ENCODE assay signal across 30 mouse cellular contexts in the genomic region with DNA sequence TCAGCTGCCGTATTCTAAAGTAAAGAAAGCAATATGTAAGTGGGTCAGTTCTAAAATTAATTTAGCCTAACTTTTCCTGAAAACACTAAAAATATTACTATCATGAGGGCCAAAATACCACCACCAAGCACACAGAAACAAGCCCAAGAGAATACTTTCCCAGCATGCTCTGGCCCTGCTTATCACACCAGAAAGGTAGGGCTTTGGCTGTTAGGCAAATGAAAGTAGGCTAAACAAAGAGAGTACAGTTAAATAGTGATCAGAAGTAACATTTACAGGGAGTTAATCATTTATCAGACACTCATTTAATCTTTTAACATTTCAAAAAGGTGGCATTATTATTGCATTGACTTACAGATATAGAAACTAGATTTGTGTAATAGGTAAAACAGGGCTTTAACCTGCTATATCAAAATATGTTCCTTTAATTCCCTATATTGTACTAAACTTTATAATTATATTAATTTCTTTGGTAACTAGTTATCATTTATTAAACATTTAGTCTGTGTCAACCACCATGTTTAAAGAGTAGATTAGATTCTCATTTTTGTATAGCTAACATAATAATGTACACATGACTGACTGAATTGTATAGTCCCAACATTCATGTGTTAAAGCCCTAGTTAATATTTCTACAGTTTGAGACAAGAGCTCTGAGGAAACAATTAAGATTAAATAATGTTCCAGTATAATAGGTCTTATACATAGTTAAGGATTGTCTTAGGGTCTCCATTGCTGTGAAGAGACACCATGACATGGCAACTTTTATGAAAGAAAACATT. TPM values are rescaled to one million over a fixed set of nuclear protein-coding genes. Genes with fewer than 3 reads are reported as not detected.
"Had no signal": no experiment of that assay in that cellular context is flagged by ENCODE, and none has a peak within 500 bp of the region (broad histone marks: within the 10 kb centered on the region; RNA-seq: fewer than 3 reads in every experiment).

No protein-coding gene starts in this region.

- H3K27me3 ChIP-seq: heart, embryonic 12.5 days; hindbrain, embryonic 12.5 days; limb, embryonic 12.5 days; liver, embryonic 13.5 days had no signal

- DNase-seq: gastrocnemius, adult 2 months; gastrocnemius, postnatal 10 days; gastrocnemius, postnatal 25 days; heart, adult 18-20 months; heart, postnatal 10 days; heart, postnatal 4 days; kidney, adult 11 months; kidney, adult 8-10 months; kidney, postnatal 10 days; kidney, postnatal 25 days; kidney, postnatal 4 days; liver, embryonic 13.5 days had no signal

- H3K4me2 ChIP-seq: heart, embryonic 12.5 days; hindbrain, embryonic 12.5 days; hindbrain, embryonic 14.5 days; limb, embryonic 12.5 days; liver, embryonic 11.5 days; liver, embryonic 13.5 days had no signal

- H3K9ac ChIP-seq: heart, embryonic 12.5 days; hindbrain, embryonic 12.5 days; hindbrain, embryonic 14.5 days; limb, embryonic 12.5 days; liver, embryonic 13.5 days had no signal

- H3K9me3 ChIP-seq: heart, embryonic 10.5 days; heart, embryonic 12.5 days; hindbrain, embryonic 10.5 days; hindbrain, embryonic 12.5 days; limb, embryonic 10.5 days; limb, embryonic 12.5 days; liver, embryonic 13.5 days had no signal

- H3K4me1 ChIP-seq: heart, embryonic 10.5 days; heart, embryonic 12.5 days; hindbrain, embryonic 10.5 days; hindbrain, embryonic 12.5 days; limb, embryonic 10.5 days; limb, embryonic 12.5 days; liver, embryonic 13.5 days had no signal

- H3K4me3 ChIP-seq: gastrocnemius, adult 2 months; heart, embryonic 10.5 days; heart, embryonic 12.5 days; hindbrain, embryonic 10.5 days; hindbrain, embryonic 12.5 days; layer of hippocampus, adult 2 months; left cerebral cortex, adult 2 months; limb, embryonic 10.5 days; limb, embryonic 12.5 days; liver, embryonic 13.5 days had no signal

- ATAC-seq: hindbrain, embryonic 16.5 days; inflammation-experienced regulatory T-cells, adult 6 months had no signal

- H3K27ac ChIP-seq: gastrocnemius, adult 2 months; heart, embryonic 10.5 days; hindbrain, embryonic 10.5 days; hindbrain, embryonic 12.5 days; hindbrain, embryonic 14.5 days; layer of hippocampus, adult 2 months; left cerebral cortex, adult 2 months; limb, embryonic 10.5 days; limb, embryonic 12.5 days; liver, embryonic 13.5 days had no signal

- H3K36me3 ChIP-seq: heart, embryonic 10.5 days; heart, embryonic 12.5 days; hindbrain, embryonic 10.5 days; hindbrain, embryonic 12.5 days; limb, embryonic 10.5 days; limb, embryonic 12.5 days; liver, embryonic 13.5 days had no signal

RNA-seq across cellular contexts. Expression of a gene that starts 32.3 kb away (rescaled TPM):
- total RNA-seq: granulocyte monocyte progenitor cell, adult 5-6 weeks; layer of hippocampus, adult 2 months; layer of hippocampus, postnatal 10 days; layer of hippocampus, postnatal 25 days; left cerebral cortex, adult 2 months; left cerebral cortex, postnatal 14 days; left cerebral cortex, postnatal 36 days had no signal
- polyA plus RNA-seq: hindbrain, embryonic 10.5 days; hindbrain, embryonic 12.5 days; hindbrain, embryonic 14.5 days; hindbrain, embryonic 16.5 days; inflammation-experienced regulatory T-cells, adult 6 months; kidney, embryonic 14.5 days; limb, embryonic 10.5 days; liver, embryonic 13.5 days had no signal
